Mouse (Mus musculus): ENCODE results near the gene Itm2c. TPM values are rescaled to one million over a fixed set of nuclear protein-coding genes. Genes with fewer than 3 reads are reported as not detected.

Itm2c gene
- polyA plus RNA-seq, 2 experiments = 22.0 to 27.2 TPM

- Histone ChIP-seq H3K36me3 (replicated peaks; ENCODE audit: control insufficient read depth, insufficient read depth, low read depth) (no peaks in the 10 kb centered on the region), H3K4me2 (ENCODE audit: low read depth) (no peak overlapping the region), H3K27me3 (ENCODE audit: control insufficient read depth, insufficient read depth, low read length) (no peaks in the 10 kb centered on the region), H3K9me3 (ENCODE audit: control insufficient read depth, low read length) (no peaks in the 10 kb centered on the region), H3K4me1 (replicated peaks; ENCODE audit: control insufficient read depth in 2 of 2, insufficient read depth in 2 of 2, low read length in 1 of 2) (peaks cover 0 to 2% of the 10 kb centered on the region in 2 experiments; a peak in 2 of 4 replicates), H3K27ac (no peak overlapping the region), H3K9ac (replicated peaks) (no peak overlapping the region), H3K4me3 (ENCODE audit: insufficient read depth in 1 of 2, low read depth in 2 of 2, low read length in 2 of 2) (no peak overlapping the region)
- TF ChIP-seq EP300 (IDR thresholded peaks at IDR 0.05; ENCODE audit: low read depth) (no peak), CTCF (IDR thresholded peaks at IDR 0.05; ENCODE audit: low read depth) (no peak)
- DNase-seq (ENCODE audit: low read depth in 3 of 3, low spot score in 3 of 3) (no peak), ATAC-seq (ENCODE audit: insufficient read depth) (no peak)
- WGBS (ENCODE audit: insufficient replicate concordance) = 62% methylated on average over 5 of the region's 5 CpGs
These were observed 37.1 kb downstream of the Itm2c start for GRCm38 (mm10) chr1:85931170-85931569.

GRCm38 (mm10) chr1:85933226-85933625, 39.1 kb downstream of the Itm2c start:
- no peak overlapping the region for H3K9ac ChIP-seq (replicated peaks)
- peak; percentile 33; the same call in 1 of the 2 replicates for ATAC-seq (ENCODE audit: insufficient read depth)
- 30% methylated on average over 7 of the region's 7 CpGs for WGBS (ENCODE audit: insufficient replicate concordance)

GRCm38 (mm10) chr1:85933631-85934465, 39.8 kb downstream of the Itm2c start:
- H3K4me3 ChIP-seq (ENCODE audit: insufficient read depth in 1 of 2, low read depth in 2 of 2, low read length in 2 of 2) = no peak overlapping the region
- no peak overlapping the region for H3K27ac ChIP-seq
- no peaks in the 10 kb centered on the region for H3K9me3 ChIP-seq (ENCODE audit: control insufficient read depth, low read length)
- no peak for DNase-seq (ENCODE audit: low read depth in 3 of 3, low spot score in 3 of 3)
- H3K9ac ChIP-seq (replicated peaks) = no peak overlapping the region
- TF ChIP-seq CTCF (IDR thresholded peaks at IDR 0.05; ENCODE audit: low read depth) = no peak
- no peak for TF ChIP-seq EP300 (IDR thresholded peaks at IDR 0.05; ENCODE audit: low read depth)
- no peaks in the 10 kb centered on the region for H3K36me3 ChIP-seq (replicated peaks; ENCODE audit: control insufficient read depth, insufficient read depth, low read depth)
- 0 out of 2 replicates have a peak, but pooled peaks have one; percentile 33 for ATAC-seq (ENCODE audit: insufficient read depth)
- WGBS (ENCODE audit: insufficient replicate concordance) = 7% methylated on average over 11 of the region's 11 CpGs
- peaks cover 0 to 2% of the 10 kb centered on the region in 2 experiments; a peak in 2 of 4 replicates for H3K4me1 ChIP-seq (replicated peaks; ENCODE audit: control insufficient read depth in 2 of 2, insufficient read depth in 2 of 2, low read length in 1 of 2)
- H3K4me2 ChIP-seq (ENCODE audit: low read depth) = 0 out of 2 replicates have a peak overlapping the region, but pooled peaks have one; percentile 15
- H3K27me3 ChIP-seq (ENCODE audit: control insufficient read depth, insufficient read depth, low read length) = no peaks in the 10 kb centered on the region

More at GRCm38 (mm10) chr1:85933226-85933625, 39.1 kb downstream of the Itm2c start:
- no peak for DNase-seq (ENCODE audit: low read depth in 3 of 3, low spot score in 3 of 3)
- H3K9me3 ChIP-seq (ENCODE audit: control insufficient read depth, low read length) = no peaks in the 10 kb centered on the region
- H3K4me2 ChIP-seq (ENCODE audit: low read depth) = 0 out of 2 replicates have a peak overlapping the region, but pooled peaks have one; percentile 15
- H3K4me3 ChIP-seq (ENCODE audit: insufficient read depth in 1 of 2, low read depth in 2 of 2, low read length in 2 of 2) = no peak overlapping the region
- no peak for TF ChIP-seq CTCF (IDR thresholded peaks at IDR 0.05; ENCODE audit: low read depth)
- no peak for TF ChIP-seq EP300 (IDR thresholded peaks at IDR 0.05; ENCODE audit: low read depth)
- H3K27me3 ChIP-seq (ENCODE audit: control insufficient read depth, insufficient read depth, low read length) = no peaks in the 10 kb centered on the region
- no peaks in the 10 kb centered on the region for H3K36me3 ChIP-seq (replicated peaks; ENCODE audit: control insufficient read depth, insufficient read depth, low read depth)
- no peak overlapping the region; the same call in 1 of the 2 replicates for H3K27ac ChIP-seq
- peaks cover 0 to 2% of the 10 kb centered on the region in 2 experiments; a peak in 2 of 4 replicates for H3K4me1 ChIP-seq (replicated peaks; ENCODE audit: control insufficient read depth in 2 of 2, insufficient read depth in 2 of 2, low read length in 1 of 2)

- no peak for TF ChIP-seq CTCF (IDR thresholded peaks at IDR 0.05; ENCODE audit: low read depth)
- no peak for TF ChIP-seq EP300 (IDR thresholded peaks at IDR 0.05; ENCODE audit: low read depth)
- Histone ChIP-seq H3K9me3 (ENCODE audit: control insufficient read depth, low read length) (no peaks in the 10 kb centered on the region), H3K27me3 (ENCODE audit: control insufficient read depth, insufficient read depth, low read length) (no peaks in the 10 kb centered on the region), H3K4me3 (ENCODE audit: insufficient read depth in 1 of 2, low read depth in 2 of 2, low read length in 2 of 2) (no peak overlapping the region), H3K9ac (replicated peaks) (no peak overlapping the region), H3K4me2 (ENCODE audit: low read depth) (no peak overlapping the region), H3K4me1 (replicated peaks; ENCODE audit: control insufficient read depth in 2 of 2, insufficient read depth in 2 of 2, low read length in 1 of 2) (peaks cover 0 to 2% of the 10 kb centered on the region in 2 experiments; a peak in 2 of 4 replicates), H3K27ac (no peak overlapping the region), H3K36me3 (replicated peaks; ENCODE audit: control insufficient read depth, insufficient read depth, low read depth) (no peaks in the 10 kb centered on the region)
- ATAC-seq (ENCODE audit: insufficient read depth) (no peak), DNase-seq (ENCODE audit: low read depth in 3 of 3, low spot score in 3 of 3) (no peak)
- 13% methylated on average over 7 of the region's 7 CpGs for WGBS (ENCODE audit: insufficient replicate concordance)
These were observed 40.5 kb downstream of the Itm2c start for GRCm38 (mm10) chr1:85934560-85934959.

Measured in liver, embryonic 14.5 days (tissue).